Mouse (Mus musculus): Measurements from ENCODE around the gene Tom1l2.

DNA sequence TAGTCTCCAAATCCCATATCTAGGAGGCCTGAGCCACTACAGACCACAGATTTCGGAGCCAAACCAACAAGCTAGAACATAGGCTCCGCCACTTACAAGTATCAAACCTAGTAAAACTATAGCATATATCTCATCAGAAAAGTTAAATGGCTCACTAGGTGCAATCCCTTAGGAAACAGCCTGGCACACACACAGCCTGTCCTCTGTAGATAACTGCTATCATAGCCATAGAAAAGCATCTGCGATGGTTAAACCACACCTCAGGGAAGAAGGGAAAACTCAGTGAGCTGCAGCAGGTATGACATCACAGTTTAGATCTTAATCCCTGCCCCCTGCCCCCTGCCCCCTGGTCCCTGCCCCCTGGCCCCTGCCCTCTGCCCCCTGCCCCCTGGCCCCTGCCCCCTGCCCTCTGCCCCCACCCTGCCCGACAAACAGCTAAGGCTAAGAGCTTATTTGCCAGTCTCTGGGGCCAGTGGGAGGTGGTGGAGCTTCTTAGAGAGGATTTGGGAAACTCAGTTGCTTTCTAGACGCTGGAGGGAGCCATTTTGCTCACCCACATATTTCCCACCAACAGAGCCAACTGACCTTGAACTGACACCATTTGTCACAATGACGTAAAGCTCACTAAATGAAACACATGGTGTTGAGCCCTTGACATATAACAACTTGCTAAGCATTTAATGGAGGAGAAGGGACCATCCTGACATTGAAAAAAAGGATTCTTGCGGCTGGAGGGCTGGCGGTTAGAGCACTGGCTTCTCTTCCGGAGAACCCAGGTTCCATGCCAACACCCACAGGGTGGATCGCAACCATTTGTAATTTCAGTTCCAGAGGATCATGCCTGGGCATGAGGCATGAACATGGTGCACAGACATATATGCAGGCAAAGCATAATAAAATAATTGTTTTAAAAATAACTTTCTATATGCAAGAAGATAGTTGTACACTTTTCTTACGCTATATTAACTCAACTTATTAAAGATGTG is 72.0 kb downstream of the Tom1l2 start:
- TF ChIP-seq CTCF (IDR thresholded peaks at IDR 0.05; ENCODE audit: borderline replicate concordance, insufficient read depth, low read depth, low read length) (no peak), POLR2A (IDR thresholded peaks at IDR 0.05; ENCODE audit: borderline replicate concordance, insufficient read depth, low read length) (no peak)
